9 mouse cellular contexts compared by ENCODE assay signal in genomic region chr16:89817861-89818630, GRCm38 (mm10).
DNase-seq lines count a peak whose midpoint lies in the region; ATAC-seq and TF ChIP-seq lines count a peak whose summit lies in the region.
"Had no signal": no experiment of that assay in that cellular context is flagged by ENCODE, and none has a peak within 500 bp of the region (broad histone marks: within the 10 kb centered on the region; RNA-seq: fewer than 3 reads in every experiment).

No protein-coding gene starts in this region.

- no peak overlapping the region for H3K9ac ChIP-seq in liver, embryonic 13.5 days

- no peaks in the 10 kb centered on the region for H3K9me3 ChIP-seq in liver, embryonic 13.5 days (replicated peaks)

- DNase-seq in kidney, adult 2 months, result no peak
- DNase-seq in kidney, adult 9 months, result no peak
- DNase-seq in embryo, embryonic 10 days (ENCODE audit: low spot score), result peak; percentile 54
- DNase-seq in liver, embryonic 13.5 days, result no peak
- no peak for DNase-seq in ovary, adult 18-20 months (ENCODE audit: low spot score)
- no peak for DNase-seq in gastrocnemius, adult 8-10 months (ENCODE audit: low spot score in 2 of 2)
- DNase-seq in spleen, adult 12 weeks (ENCODE audit: low spot score), result no peak

- no peak for TF ChIP-seq CTCF in kidney, adult 2 months (conservative IDR thresholded peaks at IDR 0.05; ENCODE audit: insufficient read depth, insufficient read length, low read depth, low read length)

- H3K4me2 ChIP-seq in liver, embryonic 13.5 days, result peak overlapping the region; percentile 50

- TF ChIP-seq POLR2A in kidney, adult 2 months (IDR thresholded peaks at IDR 0.05; ENCODE audit: low read depth, low read length), result no peak

- no peaks in the 10 kb centered on the region for H3K36me3 ChIP-seq in kidney, adult 2 months (ENCODE audit: control insufficient read depth, insufficient read depth, low read length)
- no peaks in the 10 kb centered on the region for H3K36me3 ChIP-seq in liver, embryonic 13.5 days

- H3K4me1 ChIP-seq in kidney, adult 2 months (ENCODE audit: control insufficient read depth, insufficient read depth, low read length), result no peaks in the 10 kb centered on the region
- peaks cover 35% of the 10 kb centered on the region for H3K4me1 ChIP-seq in liver, embryonic 13.5 days (replicated peaks)

- H3K27me3 ChIP-seq in kidney, adult 2 months (replicated peaks; ENCODE audit: control insufficient read depth, insufficient read depth, low read length), result no peaks in the 10 kb centered on the region
- peaks cover 24% of the 10 kb centered on the region for H3K27me3 ChIP-seq in liver, embryonic 13.5 days
- H3K27me3 ChIP-seq: Patski had no signal

- H3K4me3 ChIP-seq in kidney, adult 2 months (ENCODE audit: insufficient read depth, low read depth, low read length), result peak overlapping the region; percentile 21; the same call in 1 of the 2 replicates
- peak overlapping the region; percentile 35 for H3K4me3 ChIP-seq in liver, embryonic 13.5 days (replicated peaks)

- WGBS in kidney, adult 2 months, result 12% methylated on average over 38 of the region's 38 CpGs
- WGBS in liver, embryonic 13.5 days (ENCODE audit: insufficient replicate concordance), result 6% methylated on average over 38 of the region's 38 CpGs

- H3K27ac ChIP-seq in kidney, adult 2 months (ENCODE audit: insufficient read depth, low read depth, low read length), result no peak overlapping the region
- no peak overlapping the region for H3K27ac ChIP-seq in liver, embryonic 13.5 days

- ATAC-seq in hematopoietic stem cell, adult 5-6 weeks (replicated peaks in 1 of 2; ENCODE audit: insufficient read depth in 1 of 2, low FRiP score in 2 of 2, low TSS enrichment in 1 of 2, low read depth in 1 of 2, poor library complexity in 2 of 2, severe bottlenecking in 2 of 2), result peak; percentile 16 to 23; a peak in 3 of 4 replicates
- no peak for ATAC-seq in liver, embryonic 13.5 days (ENCODE audit: low read depth)
- ATAC-seq: Patski had no signal
